Mouse (Mus musculus): ENCODE data around the gene Dnm3.

DNA sequence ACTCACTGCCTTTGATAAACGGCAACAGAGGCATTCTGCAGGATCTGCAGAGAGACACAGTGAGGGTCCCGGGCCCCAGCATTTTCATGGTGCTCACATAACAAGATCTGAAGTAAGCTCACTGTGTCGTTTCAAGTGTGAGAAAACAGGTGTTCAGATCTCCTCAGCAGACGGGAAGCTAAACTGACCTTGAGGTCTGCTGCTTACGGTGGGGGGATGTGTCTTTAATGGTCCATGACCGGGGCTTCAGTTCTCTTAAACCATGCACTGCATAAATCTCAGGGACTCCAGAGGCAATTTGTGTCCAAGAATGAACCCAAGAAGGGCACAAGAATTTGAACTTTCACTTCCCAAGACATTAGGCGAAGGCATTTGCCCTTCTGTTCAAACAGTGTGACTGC, 195.9 kb downstream of the Dnm3 start:
- TF ChIP-seq MAX (IDR thresholded peaks at IDR 0.05; ENCODE audit: low read length), result no peak
- no peak for TF ChIP-seq POLR2AphosphoS2 (IDR thresholded peaks at IDR 0.05; ENCODE audit: low read length)
- no peak for TF ChIP-seq POLR2A (IDR thresholded peaks at IDR 0.05; ENCODE audit: control insufficient read depth in 1 of 2, insufficient read depth in 1 of 2, low read depth in 1 of 2, low read length in 2 of 2, poor library complexity in 1 of 2)
- no peak for TF ChIP-seq CTCF (IDR thresholded peaks at IDR 0.05 in 2 of 3, conservative IDR thresholded peaks at IDR 0.05 in 1 of 3; ENCODE audit: control insufficient read depth in 1 of 3, insufficient read depth in 1 of 3, low read depth in 2 of 3, low read length in 3 of 3, poor library complexity in 1 of 3, severe bottlenecking in 1 of 3)
- no peak for TF ChIP-seq MAFK (IDR thresholded peaks at IDR 0.05; ENCODE audit: borderline replicate concordance, low read depth, low read length)
